Mouse (Mus musculus) thymus, adult 18-20 months (tissue): Measurements from ENCODE around the gene Gpr12.
"Not testable (repeated sequence)": the region's sequence is repeated elsewhere in the genome, so short reads cannot be mapped to it uniquely, and the experiment has no call there.

Source experiments
- DNase-seq, 2 experiments: peaks; one replicate each; pipeline ENCODE4 v3.0.0; 2022; ENCODE audit warnings: mixed read lengths in 2 of 2

Gpr12 gene

DNA sequence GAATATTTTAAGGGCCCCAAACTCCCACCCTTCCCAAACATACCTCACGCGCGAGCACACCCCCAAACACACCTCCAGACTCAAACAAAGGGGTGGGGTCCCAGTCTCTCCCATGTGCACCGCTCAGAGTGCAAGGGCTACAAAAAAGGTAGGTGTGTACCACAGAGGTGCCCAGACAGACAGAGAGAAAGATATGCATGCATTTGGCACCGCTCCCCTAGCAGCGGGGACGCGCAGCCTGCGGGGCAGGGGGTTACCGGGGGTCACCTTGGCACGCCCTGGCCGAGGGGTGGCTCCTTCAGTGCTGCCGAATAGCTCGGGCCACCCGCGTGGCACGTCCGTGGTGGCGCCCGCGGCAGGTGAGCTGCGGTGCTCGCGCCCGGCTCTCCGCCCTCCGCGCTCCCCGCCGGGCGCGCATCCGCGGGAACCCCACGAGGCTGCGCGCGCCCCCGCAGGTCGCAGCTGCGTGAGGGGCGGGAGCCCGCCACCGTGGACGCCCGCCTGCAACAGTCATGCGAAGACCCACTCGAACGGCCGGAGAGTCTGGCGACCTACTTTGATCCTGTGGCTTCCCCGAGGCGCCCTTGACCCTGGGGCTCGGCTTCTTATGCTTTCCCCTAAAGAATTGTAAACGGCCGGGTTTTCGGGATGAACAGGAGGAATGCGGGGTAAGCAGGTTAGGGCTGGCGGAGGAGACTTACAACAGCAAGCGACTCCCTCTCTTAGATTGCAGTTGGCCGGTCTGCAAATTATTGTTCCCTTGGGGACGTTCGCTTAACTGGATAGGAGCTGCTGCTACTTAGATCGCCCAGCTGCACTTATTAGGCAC is at the start of gene Gpr12:
Gpr12 (minus strand) TSS at position 762 of the 829 bp plus-strand sequence.
- DNase-seq: no peak

DNA sequence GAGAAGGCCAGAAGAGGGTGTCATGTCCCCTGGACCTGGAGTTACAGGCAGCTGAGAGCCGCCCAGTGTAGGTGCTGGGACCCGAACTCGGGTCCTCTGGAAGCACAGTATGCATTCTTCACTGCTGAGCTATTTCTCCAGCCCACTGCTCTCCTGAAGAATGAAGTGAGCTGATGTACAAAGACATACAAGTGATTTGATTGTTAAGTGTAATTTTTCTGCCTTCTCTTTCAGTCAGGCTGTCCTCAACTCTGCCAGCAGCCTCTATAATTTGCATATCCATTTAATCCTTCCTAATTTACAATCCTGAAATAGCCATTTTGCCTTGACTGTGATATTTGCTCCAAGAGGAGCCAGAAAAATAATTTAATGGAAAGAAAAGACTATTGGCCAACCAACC is 46.6 kb upstream of the Gpr12 start:
- no peak for DNase-seq

DNA sequence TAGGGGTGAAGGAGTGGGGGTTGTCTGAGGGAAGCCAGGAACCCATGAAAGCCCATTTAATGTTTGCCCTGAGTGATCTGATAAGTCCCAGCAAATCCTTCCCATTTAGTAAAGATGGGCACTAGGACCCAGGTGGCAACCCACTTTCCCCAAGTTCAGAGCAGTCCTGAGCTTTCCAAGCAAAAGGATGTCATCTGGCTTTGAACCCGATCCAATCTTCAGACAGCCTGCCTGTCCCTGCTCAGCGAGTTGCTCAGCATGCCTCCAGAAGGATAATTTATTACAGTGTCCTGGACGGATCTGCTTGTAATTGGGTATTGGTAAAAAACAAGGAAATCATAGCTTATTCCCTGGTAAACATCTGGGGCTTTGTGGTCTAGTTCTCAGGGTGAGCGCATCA is 45.9 kb upstream of the Gpr12 start:
- no peak for DNase-seq

DNA sequence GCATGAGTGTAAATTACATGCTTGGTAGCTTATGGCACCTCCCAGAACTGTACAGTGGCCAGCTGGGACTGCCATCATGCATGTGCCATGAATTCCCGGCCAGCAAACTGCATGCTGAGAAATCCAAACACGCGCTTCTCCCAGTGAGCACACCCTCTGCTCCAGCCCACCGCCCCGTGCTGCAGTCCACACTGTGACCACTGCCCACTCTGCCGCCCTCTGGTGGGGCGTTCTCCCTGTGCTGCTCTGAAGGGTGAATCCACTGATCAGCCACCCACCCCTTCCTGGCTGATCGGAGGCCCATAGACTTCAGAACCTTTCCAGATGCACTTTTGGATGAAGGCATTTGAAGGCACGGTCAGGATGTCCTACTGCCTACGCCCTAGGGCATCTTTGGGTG is 44.6 kb upstream of the Gpr12 start:
- no peak for DNase-seq

DNA sequence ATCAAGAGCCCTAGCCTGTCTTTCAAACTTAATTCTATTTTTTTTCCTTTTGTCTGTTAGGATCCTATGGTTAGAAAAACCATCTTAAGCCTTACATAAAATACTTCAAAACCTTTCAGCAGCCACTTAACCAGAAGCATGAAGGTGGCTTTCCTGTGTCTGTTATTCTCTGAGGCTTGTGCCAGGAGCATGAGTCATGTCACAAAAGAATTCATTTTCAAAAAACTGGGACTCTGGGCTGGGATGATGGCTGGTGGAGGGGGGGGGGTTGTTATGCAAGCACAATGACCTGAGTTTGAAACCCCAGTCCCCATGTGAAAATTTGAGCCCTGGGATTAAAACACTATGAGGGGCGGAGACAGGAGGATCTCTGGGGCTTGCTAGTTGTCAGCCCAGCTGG is 43.8 kb upstream of the Gpr12 start:
- no peak for DNase-seq

DNA sequence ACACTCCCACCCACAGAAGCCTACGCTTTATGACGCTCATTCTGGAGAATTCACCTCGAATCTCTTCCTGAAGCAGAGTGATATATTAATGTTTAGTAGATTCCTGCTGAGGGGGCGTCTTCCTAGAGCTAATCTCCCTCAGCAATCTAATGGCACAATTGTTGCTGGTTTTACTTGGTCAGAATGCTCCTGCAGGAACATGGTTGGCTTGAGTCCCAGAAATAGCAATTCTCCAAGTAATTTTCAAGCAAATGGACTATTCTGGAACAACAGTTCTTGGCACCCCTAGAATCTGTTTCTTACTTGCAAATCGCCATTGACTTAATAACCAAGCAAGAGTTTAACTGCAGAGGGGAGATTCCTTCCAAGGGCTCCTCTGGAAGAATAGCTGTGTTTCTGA is 42.9 kb upstream of the Gpr12 start:
- no peak for DNase-seq

DNA sequence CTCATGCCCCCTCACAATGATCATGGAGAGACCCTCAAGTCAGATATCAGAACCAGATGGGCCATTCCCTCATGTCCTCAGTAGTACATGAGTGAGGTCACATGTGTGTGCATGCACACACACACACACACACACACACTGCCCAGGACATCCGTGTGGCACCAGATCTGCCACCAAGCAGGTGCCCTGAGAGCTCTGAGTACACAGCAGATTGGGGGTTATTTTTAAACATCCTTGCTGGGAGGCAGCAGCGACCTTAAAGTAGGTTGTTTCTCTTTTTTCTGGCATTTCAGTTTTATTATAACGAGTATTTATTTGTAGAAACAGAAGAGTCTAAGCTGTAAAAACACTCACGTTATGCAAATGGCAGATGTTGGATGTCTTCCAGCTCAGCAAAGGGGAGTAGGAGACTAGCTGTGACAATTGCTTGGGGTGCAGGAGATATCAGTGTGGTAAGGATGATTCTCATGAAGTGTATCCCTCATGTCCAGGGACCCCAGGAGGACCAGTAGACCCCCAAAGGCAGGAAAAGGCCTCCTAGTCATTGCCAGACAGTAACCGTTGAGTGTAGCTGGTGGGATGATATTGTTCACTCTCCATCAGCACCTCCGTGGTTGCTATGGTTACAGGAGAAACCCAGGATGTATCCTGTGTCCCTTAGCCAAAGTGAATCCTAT is 40.7 kb upstream of the Gpr12 start:
- DNase-seq: no peak

DNA sequence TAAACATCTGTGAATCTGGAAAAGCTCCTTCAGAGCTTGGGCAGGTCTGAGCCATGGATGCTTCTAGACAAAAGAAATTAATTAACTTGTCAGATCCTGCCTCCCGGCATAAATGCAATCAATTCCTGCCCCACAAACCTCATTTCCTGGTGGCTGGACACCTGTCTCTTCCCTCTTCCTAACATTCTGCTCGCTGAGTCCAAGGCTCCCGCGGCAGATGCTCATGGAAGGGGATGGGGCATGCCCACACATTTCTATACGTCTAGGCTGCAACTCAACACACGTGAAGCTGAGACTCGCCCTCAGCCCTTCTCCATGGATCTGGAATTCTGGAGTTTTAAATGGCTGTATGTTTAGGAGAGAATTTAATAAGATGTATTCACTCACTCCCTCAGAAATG is 26.8 kb upstream of the Gpr12 start:
- DNase-seq: no peak

DNA sequence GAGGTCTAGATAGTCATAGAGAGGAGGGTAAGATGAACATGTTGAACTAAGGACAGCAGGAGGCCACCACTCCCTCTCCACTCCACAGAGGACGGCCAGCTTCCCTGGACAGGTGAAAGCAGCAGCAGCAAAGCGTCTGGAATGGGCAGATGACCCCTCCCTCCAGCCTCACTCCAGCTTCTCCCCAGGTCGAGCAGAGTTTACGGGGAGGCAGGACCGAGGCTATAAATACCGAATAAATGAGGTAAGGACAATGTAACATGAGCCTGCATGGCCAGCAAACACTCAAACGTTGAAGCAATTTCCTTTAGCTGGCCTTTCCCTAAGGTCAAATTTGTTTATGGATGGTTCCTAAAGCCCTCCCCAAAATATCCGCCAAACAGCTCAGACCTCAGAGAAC is 26.0 kb upstream of the Gpr12 start:
- DNase-seq: no peak

DNA sequence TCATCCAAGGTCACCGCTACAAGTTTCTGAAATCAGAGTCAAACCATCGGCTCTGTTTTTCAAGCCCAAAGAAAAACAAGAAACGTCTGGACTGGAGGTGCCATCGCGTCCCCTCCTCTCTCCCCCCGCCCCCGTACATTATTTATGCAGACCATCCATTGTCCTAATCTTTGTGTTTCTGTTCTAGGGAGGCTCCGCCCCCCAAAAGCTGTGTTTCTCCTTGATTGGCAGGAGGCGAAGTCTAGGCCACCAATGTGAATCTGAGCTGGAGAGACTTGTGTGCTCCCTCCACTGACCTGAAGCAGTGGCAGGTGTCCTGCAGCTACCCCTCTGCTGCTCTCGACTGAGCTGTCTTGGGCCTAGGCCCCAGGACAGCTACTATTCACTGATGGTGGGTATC is 24.6 kb upstream of the Gpr12 start:
- no peak for DNase-seq

DNA sequence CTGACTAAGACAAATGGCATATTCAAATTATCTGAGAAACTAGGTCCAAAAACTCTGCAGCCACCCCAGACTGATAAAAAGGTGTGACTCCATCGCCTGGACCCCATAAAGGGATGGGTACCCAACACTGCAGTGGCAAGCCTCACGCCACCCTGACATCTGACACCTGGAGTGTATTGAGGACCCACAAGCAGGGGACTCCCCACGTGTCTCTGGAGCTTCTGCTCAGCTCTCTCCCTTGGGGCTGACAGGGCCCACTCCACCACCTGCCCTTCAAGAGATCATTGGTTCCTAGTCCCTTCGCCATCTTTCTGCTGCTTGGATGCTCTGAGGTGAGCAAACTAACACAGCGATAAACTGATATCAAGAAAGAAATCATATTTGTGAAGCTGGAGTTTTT is 22.8 kb upstream of the Gpr12 start:
- no peak for DNase-seq

DNA sequence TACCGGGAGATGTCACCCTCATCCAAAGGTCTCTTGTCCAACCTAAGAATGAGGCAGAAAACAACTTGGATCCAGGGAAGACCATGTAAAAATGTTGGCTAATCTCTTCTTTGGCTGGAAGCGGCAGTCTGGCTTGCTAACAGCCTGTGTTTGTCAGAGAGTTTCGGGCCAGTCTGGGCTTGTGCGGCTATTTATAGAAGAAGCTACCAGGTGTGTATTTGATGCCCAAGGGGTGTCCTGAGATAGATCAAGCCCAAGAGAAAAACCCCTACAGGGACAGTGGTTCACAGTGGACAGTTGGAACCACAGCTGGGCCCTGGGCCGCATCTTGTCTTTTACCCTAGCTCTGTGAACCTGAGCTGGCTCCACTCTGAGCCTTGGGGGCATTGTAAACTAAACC is 21.9 kb upstream of the Gpr12 start:
- DNase-seq: no peak

DNA sequence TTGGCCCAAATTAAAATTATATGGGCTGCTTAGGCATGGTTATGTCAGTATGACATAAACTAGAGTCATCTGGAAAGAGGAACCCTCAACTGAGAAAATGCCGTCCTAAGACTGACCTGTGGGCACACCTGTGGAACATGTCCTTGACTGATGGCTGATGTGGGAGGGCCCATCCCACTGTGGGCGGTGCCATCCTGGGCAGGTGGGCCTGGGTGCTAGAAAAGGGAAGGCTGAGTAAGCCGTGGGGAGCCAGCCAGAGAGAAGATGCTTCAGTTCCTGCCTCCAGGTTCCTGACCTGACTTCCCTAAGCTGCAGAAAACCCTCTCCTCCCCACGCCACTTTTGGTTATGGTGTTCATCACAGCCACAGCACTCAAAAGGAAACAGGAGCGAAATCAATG is 21.2 kb upstream of the Gpr12 start:
- no peak for DNase-seq

DNA sequence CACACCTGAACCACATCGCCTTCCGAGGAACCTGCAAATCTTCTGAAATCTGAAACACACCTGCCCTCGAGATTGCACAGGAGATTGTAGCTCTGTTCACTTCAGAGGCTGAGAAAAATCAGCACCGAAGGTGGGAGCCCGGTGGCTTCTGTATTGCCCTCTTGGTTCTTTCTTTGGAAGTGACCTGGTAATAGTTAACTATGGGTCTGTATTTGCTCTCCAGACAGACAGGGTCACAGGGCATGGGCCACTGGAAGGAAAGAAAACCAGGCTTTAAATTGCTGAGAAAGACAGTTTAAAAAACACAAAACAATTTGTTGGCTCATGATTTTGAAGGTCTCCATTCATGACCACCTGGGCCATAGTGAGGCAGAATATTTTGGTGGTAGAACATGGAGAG is 14.9 kb upstream of the Gpr12 start:
- DNase-seq: no peak

DNA sequence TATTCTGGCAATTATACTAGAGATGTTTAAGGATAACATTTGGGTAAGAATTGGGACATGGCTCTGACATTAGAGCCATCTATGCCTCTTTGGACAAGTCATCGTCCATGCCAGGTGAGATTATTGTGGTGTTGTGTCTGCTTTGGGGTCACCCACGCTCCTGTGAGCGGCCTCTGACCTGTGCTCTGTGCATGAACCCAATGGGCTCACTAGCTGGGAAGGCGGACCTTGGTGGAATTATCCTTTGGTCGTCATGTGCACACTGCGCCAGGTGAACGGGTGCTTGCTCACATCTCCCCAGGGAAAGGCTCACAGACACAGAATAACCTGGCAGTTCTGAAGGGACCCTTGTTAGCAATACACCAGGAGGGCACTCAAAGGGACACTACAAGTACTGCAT is 14.2 kb upstream of the Gpr12 start:
- DNase-seq: not testable (repeated sequence)

DNA sequence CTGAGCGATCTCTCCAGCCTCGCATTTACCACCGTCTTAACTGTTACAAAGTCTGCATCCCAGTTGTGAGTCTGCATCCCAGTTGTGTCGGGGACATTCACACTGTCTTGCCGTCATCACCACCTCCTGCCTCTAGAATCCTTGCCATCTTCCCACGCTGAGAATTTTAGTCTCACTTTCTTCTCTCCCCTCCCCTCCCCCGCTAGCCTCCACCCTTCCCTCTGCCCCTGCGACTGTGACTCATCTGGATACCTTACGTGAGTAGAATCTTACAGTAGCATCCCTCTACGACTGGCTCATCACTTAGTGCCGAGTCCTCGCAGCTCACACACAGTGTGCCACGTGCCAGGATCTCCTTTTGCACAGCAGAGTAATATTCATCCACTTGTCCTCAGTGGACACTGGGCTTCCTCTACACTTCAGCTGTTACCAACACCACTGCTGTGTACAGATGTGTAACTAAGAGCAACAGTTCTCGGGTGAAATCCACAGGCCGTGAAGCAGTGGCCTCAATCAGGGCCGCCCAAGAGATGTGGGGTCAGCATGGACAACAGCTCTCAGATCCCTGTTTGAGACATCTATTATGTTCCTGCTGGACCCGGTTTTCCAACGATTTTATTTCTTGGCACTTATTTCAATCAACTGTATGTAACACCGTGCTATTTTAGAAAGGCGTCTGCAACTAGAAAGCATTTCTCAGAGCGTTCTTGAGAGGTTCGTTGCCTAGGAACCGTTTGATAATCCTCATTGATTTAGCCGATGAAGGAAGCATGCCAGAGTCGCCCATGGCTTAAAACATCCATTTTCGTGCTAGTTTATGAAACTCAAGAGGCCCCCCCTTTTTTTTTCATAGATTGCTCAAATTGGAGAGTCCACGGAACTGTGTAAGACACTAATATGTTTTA is 13.4 kb upstream of the Gpr12 start:
- no peak for DNase-seq

DNA sequence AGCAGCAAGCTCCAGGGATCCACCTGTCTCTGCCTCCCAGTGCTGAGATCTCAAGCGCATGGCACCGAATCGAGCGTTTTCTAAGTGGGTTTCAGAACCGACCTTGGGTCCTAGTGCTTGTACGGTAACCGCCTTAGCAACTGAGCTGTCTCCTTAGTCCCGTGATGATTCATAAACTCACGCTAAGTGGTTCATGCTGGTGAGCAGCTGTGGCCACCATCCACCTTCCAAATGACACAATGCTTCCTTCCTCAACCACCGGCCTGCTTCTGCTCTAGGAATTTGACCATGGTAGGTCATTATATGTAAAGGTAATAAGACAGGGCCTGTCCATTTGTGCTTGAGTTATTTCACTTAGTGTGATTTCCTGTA is 12.4 kb upstream of the Gpr12 start:
- DNase-seq: no peak

DNA sequence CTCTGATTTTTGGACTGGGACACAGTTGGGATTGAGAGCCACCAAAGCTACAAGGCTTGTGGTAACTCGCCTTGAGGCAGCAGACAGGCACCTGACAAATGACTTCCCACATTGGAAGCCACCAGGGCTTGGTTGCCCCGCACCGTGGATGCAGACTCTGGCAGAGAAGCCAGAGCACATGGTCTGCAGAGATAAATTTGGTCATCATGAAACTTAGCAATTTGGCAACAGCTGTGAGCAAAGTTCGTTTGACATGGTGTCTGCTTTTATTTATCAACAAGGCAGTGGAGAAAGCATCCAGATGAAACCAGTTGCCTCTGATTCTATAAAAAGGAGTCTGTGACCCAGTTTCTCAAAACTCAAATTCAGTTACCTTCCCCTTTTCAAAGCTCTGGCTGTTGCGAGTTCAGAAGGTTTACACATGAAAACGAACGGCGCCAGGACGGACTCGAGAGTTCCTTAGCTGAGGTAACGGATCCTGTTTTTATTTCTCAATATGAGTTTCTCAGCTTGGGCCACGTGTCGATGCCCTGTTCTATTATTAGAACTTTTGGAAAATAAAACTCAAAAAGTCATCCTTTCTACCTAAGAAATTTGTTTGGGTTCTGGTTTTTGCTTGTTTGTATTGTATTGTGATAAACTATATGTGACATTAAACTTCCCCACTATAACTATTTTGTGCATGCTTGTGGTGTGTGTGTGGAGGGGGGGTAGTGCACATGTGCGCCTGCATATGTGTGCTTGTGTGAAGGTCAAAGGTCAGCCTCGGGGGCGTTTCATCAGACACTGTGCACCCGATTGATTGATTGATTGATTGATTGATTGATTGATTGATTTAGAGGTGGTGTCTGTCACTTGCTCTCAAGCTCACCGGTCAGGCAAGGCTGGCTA is 11.8 kb upstream of the Gpr12 start:
- no peak for DNase-seq

DNA sequence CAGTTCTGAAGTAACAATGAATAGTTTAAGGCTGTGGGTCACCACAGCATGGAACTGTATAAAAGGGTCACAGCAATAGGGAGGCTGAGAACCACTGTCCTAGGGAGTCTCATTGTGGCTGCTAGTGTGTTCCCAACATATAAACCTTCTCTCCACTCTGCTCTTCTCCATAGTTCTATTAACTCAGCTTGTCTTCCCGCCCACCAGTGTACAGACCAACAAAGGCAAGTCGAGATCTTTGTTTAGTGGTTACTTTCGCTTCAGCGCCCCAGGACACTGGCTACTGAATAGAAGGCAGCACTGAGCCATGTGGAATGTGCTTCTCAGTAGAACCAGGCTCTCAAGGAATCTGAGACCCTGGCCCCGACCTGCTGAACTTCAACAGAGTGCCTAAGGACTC is 7.5 kb upstream of the Gpr12 start:
- DNase-seq: no peak

DNA sequence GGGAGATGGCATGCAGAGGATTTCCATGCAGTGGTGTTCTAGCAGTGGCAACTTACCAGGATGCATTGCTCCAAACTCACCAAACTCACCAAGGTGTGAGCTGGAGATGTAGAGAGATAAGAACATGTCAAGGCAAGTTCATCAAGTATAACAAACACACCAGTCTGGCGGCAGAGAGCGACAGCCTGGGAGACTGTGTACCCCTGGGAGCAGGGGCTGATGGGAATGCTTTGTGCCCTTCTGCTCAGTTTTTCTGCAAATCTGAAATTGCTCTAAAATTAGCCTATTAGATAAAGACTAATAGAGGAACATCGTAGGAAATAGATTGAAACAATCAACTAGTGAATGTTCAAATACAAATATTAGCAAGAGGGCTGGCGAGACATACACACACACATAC is 6.6 kb upstream of the Gpr12 start:
- DNase-seq: no peak

DNA sequence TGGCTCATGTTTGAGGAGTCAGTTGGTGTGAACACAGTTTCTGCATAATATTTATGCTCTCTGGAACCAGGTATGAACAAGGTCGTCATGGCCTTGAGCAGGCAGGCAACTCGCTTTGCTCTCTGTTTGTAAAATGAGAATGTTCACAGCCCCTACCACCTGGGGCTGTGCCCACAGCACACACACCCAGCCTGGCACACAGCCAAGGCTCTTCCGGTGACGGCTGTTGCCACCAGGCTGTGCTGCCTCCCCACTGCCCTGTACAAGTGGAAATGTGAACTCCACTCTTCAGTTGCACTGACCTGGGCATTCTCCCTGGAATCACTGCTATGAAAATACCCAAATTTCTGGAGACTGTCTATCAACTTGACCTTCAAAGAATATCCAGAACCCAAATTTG is 5.9 kb upstream of the Gpr12 start:
- no peak for DNase-seq

DNA sequence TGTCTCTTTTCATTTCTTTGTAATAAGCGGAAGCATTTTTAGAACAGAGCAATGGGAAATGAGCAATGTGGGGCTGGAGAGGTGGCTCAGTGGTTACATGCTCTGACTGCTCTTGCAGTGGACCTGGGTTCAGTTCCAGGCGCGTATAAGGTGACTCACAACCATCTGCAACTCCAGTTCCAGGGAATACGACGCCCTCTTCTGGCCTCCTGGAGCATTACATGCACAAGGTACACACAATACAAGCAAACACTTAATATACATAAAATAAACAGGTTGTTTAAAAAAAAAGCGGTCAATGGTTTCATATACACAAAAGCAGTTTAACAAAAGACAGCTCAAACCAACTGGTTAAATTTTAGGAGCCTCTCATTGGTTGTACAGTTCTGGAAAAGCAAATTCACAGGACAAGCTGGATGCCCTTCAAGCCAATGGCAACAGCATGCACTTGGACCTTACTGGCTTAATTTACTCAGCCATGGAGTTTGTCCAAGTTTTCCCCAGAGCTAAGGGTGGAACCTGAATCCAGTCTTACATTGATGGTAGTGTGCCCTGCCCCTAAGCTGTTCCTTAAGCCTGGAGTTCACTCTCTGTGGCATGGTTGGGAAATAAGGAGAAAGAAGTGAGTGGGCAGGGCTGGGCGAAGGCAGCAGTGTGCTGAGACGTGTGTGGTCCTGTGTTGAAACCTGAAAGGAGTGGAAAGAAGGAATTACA is 1.5 kb upstream of the Gpr12 start:
- no peak for DNase-seq
